Mouse (Mus musculus) spleen, adult 2 months (tissue): Measurements from ENCODE around the gene Arf3. TPM values are rescaled to one million over a fixed set of nuclear protein-coding genes. Genes with fewer than 3 reads are reported as not detected.

ENCODE experiments used
- DNase-seq, 2 experiments: peaks; one replicate each; pipeline versions ENCODE4 v3.0.0 to v3.0.0-alpha.2; 2012 to 2021; ENCODE audit warnings: low spot score in 2 of 2, low read depth in 1 of 2
- H3K27ac ChIP-seq: fragments of 200-500 bp; 2 replicates; pipeline ENCODE4 v1.5.1; 2012; ENCODE audit warnings: low read length, inconsistent platforms; ENCODE audit not compliant: insufficient read depth
- H3K27me3 ChIP-seq: fragments of 200-500 bp; 2 replicates; pipeline ENCODE4 v1.6.1; 2012; ENCODE audit warnings: mild to moderate bottlenecking, moderate library complexity, low read length, inconsistent platforms; ENCODE audit not compliant: control insufficient read depth, insufficient read depth
- H3K36me3 ChIP-seq: fragments of 200-500 bp; 2 replicates; pipeline ENCODE4 v1.6.1; 2012; ENCODE audit warnings: mild to moderate bottlenecking, low read length, inconsistent platforms; ENCODE audit not compliant: control insufficient read depth, insufficient read depth
- H3K4me1 ChIP-seq: fragments of 200-500 bp; 2 replicates; pipeline ENCODE4 v1.6.1; 2011; ENCODE audit warnings: inconsistent platforms; ENCODE audit not compliant: control insufficient read depth, insufficient read depth, insufficient read length
- H3K4me3 ChIP-seq: fragments of 200-500 bp; 2 replicates; pipeline ENCODE4 v1.5.1; 2011; ENCODE audit warnings: mild to moderate bottlenecking, inconsistent platforms; ENCODE audit not compliant: insufficient read depth, insufficient read length; ENCODE audit errors: extremely low read depth
- CTCF ChIP-seq: fragments of 200-500 bp; IDR thresholded peaks from 2 replicates; pipeline ENCODE4 v1.5.1; 2011; ENCODE audit warnings: mild to moderate bottlenecking, inconsistent platforms; ENCODE audit not compliant: insufficient read depth, insufficient read length, insufficient replicate concordance; ENCODE audit errors: extremely low read depth
- POLR2A ChIP-seq: fragments of 200-500 bp; IDR thresholded peaks from 2 replicates; pipeline ENCODE4 v1.6.1; 2011; ENCODE audit warnings: low read depth, low read length, inconsistent platforms
- WGBS: fragments of 180-500 bp; shearing (Covaris S2); methylation state at CpG from one replicate; pipeline ENCODE4 v1.1.7; 2018; 5-methylcytosine and 5-hydroxymethylcytosine counted together
- polyA plus RNA-seq: library from polyadenylated mRNA; depleted of rRNA; stranded (reverse); fragments of >200 nt; gene quantifications from 2 replicates; pipeline ENCODE4 v1.2.3, GENCODE M21; 2012

Arf3 gene
- polyA plus RNA-seq, 1 experiment = 65.2 TPM

- H3K27me3 ChIP-seq = peaks cover 35% of the 10 kb centered on the region
Measured at GRCm38 (mm10) chr15:98806071-98806808, 43.2 kb upstream of the Arf3 start.

GRCm38 (mm10) chr15:98805324-98806040 is 42.5 kb upstream of the Arf3 start:
- TF ChIP-seq CTCF (peak; percentile 22; the same call in 1 of the 2 replicates), POLR2A (no peak)
- Histone ChIP-seq H3K4me1 (peaks cover 26% of the 10 kb centered on the region), H3K27me3 (peaks cover 35% of the 10 kb centered on the region), H3K36me3 (no peaks in the 10 kb centered on the region), H3K27ac (no peak overlapping the region), H3K4me3 (peak overlapping the region; percentile 26; the same call in 1 of the 2 replicates)
- 5% methylated on average over 64 of the region's 64 CpGs for WGBS
- DNase-seq = peak in 1 of 2 experiments; percentile 24

More at GRCm38 (mm10) chr15:98806071-98806808, 43.2 kb upstream of the Arf3 start:
- Histone ChIP-seq H3K4me1 (peaks cover 26% of the 10 kb centered on the region), H3K27ac (no peak overlapping the region), H3K4me3 (no peak overlapping the region), H3K36me3 (peaks cover 3% of the 10 kb centered on the region)
- TF ChIP-seq POLR2A (no peak), CTCF (no peak)
- 36% methylated on average over 30 of the region's 30 CpGs for WGBS
- no peak for DNase-seq

- peak in 1 of 2 experiments; percentile 65 for DNase-seq
Measured at GRCm38 (mm10) chr15:98804054-98804453, 41.0 kb upstream of the Arf3 start.

GRCm38 (mm10) chr15:98802926-98803325 is 39.9 kb upstream of the Arf3 start:
- no peak for DNase-seq
- H3K27ac ChIP-seq = no peak overlapping the region
- peaks cover 30% of the 10 kb centered on the region for H3K27me3 ChIP-seq
- peaks cover 16% of the 10 kb centered on the region for H3K4me1 ChIP-seq
- no peak overlapping the region for H3K4me3 ChIP-seq
- TF ChIP-seq CTCF (no peak), POLR2A (no peak)
- H3K36me3 ChIP-seq = no peaks in the 10 kb centered on the region
- WGBS = 24% methylated on average over 8 of the region's 8 CpGs

More at GRCm38 (mm10) chr15:98804054-98804453, 41.0 kb upstream of the Arf3 start:
- no peaks in the 10 kb centered on the region for H3K36me3 ChIP-seq
- peak; percentile 86 for TF ChIP-seq CTCF
- TF ChIP-seq POLR2A = no peak
- H3K4me3 ChIP-seq = no peak overlapping the region
- H3K27ac ChIP-seq = no peak overlapping the region
- H3K27me3 ChIP-seq = peaks cover 34% of the 10 kb centered on the region
- WGBS = under 1% methylated on average over 32 of the region's 32 CpGs
- peaks cover 26% of the 10 kb centered on the region for H3K4me1 ChIP-seq

- H3K4me1 ChIP-seq = no peaks in the 10 kb centered on the region
- DNase-seq = peak in 1 of 2 experiments; percentile 68
- peaks cover 11% of the 10 kb centered on the region for H3K27me3 ChIP-seq
- H3K36me3 ChIP-seq = no peaks in the 10 kb centered on the region
- 13% methylated on average over 12 of the region's 12 CpGs for WGBS
- no peak overlapping the region for H3K4me3 ChIP-seq
- H3K27ac ChIP-seq = no peak overlapping the region
- TF ChIP-seq POLR2A (no peak), CTCF (peak; percentile 83; the same call in 1 of the 2 replicates)
Measured at GRCm38 (mm10) chr15:98799396-98799795, 36.4 kb upstream of the Arf3 start.

GRCm38 (mm10) chr15:98798903-98799302 is 35.9 kb upstream of the Arf3 start:
- no peaks in the 10 kb centered on the region for H3K36me3 ChIP-seq
- WGBS = 60% methylated on average over 3 of the region's 3 CpGs
- no peaks in the 10 kb centered on the region for H3K4me1 ChIP-seq
- TF ChIP-seq POLR2A (no peak), CTCF (no peak)
- DNase-seq = no peak
- H3K4me3 ChIP-seq = no peak overlapping the region
- no peak overlapping the region for H3K27ac ChIP-seq
- peaks cover 10% of the 10 kb centered on the region for H3K27me3 ChIP-seq
